In genomic region chr15:42810871-42811490, GRCm38 (mm10) we compare ENCODE assay signal across 25 mouse cellular contexts.
DNase-seq lines count a peak whose midpoint lies in the region; ATAC-seq and TF ChIP-seq lines count a peak whose summit lies in the region.
"Had no signal": no experiment of that assay in that cellular context is flagged by ENCODE, and none has a peak within 500 bp of the region (broad histone marks: within the 10 kb centered on the region; RNA-seq: fewer than 3 reads in every experiment).

No protein-coding gene starts in this region.

- 80% methylated on average over 1 of the region's 1 CpGs for WGBS in forebrain, embryonic 14.5 days
- WGBS in forebrain, embryonic 11.5 days = 89% methylated on average over 1 of the region's 1 CpGs
- WGBS in lung, embryonic 15.5 days = 34% methylated on average over 1 of the region's 1 CpGs
- WGBS in lung, postnatal 0 days = 39% methylated on average over 1 of the region's 1 CpGs

- no peaks in the 10 kb centered on the region for H3K27me3 ChIP-seq in forebrain, embryonic 14.5 days (replicated peaks; ENCODE audit: control insufficient read depth, insufficient read depth, low read length)
- no peaks in the 10 kb centered on the region for H3K27me3 ChIP-seq in forebrain, embryonic 11.5 days (ENCODE audit: control insufficient read depth, insufficient read depth, low read length)
- no peaks in the 10 kb centered on the region for H3K27me3 ChIP-seq in lung, embryonic 15.5 days
- H3K27me3 ChIP-seq in lung, postnatal 0 days (replicated peaks; ENCODE audit: insufficient read depth, low read length) = no peaks in the 10 kb centered on the region
- H3K27me3 ChIP-seq: CH12.LX; embryonic facial prominence, embryonic 12.5 days; forebrain, embryonic 12.5 days; forebrain, embryonic 15.5 days; Patski had no signal

- TF ChIP-seq EP300 in lung, postnatal 0 days (IDR thresholded peaks at IDR 0.05) = no peak

- no peak overlapping the region for H3K9ac ChIP-seq in forebrain, embryonic 14.5 days (ENCODE audit: low read length)
- no peak overlapping the region for H3K9ac ChIP-seq in forebrain, embryonic 11.5 days (ENCODE audit: low read length)
- H3K9ac ChIP-seq in lung, embryonic 15.5 days = no peak overlapping the region
- no peak overlapping the region for H3K9ac ChIP-seq in lung, postnatal 0 days (replicated peaks; ENCODE audit: low read depth)
- H3K9ac ChIP-seq: embryonic facial prominence, embryonic 12.5 days; forebrain, embryonic 12.5 days; forebrain, embryonic 15.5 days; forebrain, postnatal 0 days had no signal

- H3K4me1 ChIP-seq in forebrain, embryonic 14.5 days (ENCODE audit: control insufficient read depth, insufficient read depth, low read length) = no peaks in the 10 kb centered on the region
- no peaks in the 10 kb centered on the region for H3K4me1 ChIP-seq in forebrain, embryonic 11.5 days (replicated peaks; ENCODE audit: control insufficient read depth, insufficient read depth, low read length)
- H3K4me1 ChIP-seq in lung, embryonic 15.5 days = no peaks in the 10 kb centered on the region
- no peaks in the 10 kb centered on the region for H3K4me1 ChIP-seq in lung, postnatal 0 days (ENCODE audit: insufficient read depth, low read depth, low read length)
- H3K4me1 ChIP-seq: embryonic facial prominence, embryonic 10.5 days; embryonic facial prominence, embryonic 12.5 days; forebrain, embryonic 12.5 days; forebrain, embryonic 15.5 days had no signal

- H3K36me3 ChIP-seq in forebrain, embryonic 14.5 days (ENCODE audit: control insufficient read depth, insufficient read depth, low read length) = no peaks in the 10 kb centered on the region
- no peaks in the 10 kb centered on the region for H3K36me3 ChIP-seq in forebrain, embryonic 11.5 days (ENCODE audit: control insufficient read depth, insufficient read depth, low read length)
- no peaks in the 10 kb centered on the region for H3K36me3 ChIP-seq in lung, embryonic 15.5 days
- no peaks in the 10 kb centered on the region for H3K36me3 ChIP-seq in lung, postnatal 0 days (ENCODE audit: insufficient read depth, low read length)
- H3K36me3 ChIP-seq: embryonic facial prominence, embryonic 10.5 days; embryonic facial prominence, embryonic 12.5 days; forebrain, embryonic 12.5 days; forebrain, embryonic 15.5 days; G1E had no signal

- H3K9me3 ChIP-seq in forebrain, embryonic 14.5 days (replicated peaks; ENCODE audit: control insufficient read depth, low read length) = no peaks in the 10 kb centered on the region
- no peaks in the 10 kb centered on the region for H3K9me3 ChIP-seq in forebrain, embryonic 11.5 days (ENCODE audit: control insufficient read depth, low read length)
- no peaks in the 10 kb centered on the region for H3K9me3 ChIP-seq in lung, embryonic 15.5 days
- H3K9me3 ChIP-seq in lung, postnatal 0 days (ENCODE audit: low read length) = no peaks in the 10 kb centered on the region
- H3K9me3 ChIP-seq: embryonic facial prominence, embryonic 10.5 days; embryonic facial prominence, embryonic 12.5 days; forebrain, embryonic 12.5 days; forebrain, embryonic 15.5 days; G1E had no signal

- no peak overlapping the region for H3K4me2 ChIP-seq in forebrain, embryonic 14.5 days (ENCODE audit: low read length)
- no peak overlapping the region for H3K4me2 ChIP-seq in forebrain, embryonic 11.5 days (ENCODE audit: low read depth, low read length, severe bottlenecking)
- no peak overlapping the region for H3K4me2 ChIP-seq in lung, embryonic 15.5 days
- H3K4me2 ChIP-seq in lung, postnatal 0 days (replicated peaks; ENCODE audit: low read depth, low read length) = no peak overlapping the region
- H3K4me2 ChIP-seq: embryonic facial prominence, embryonic 12.5 days; forebrain, embryonic 12.5 days; forebrain, embryonic 15.5 days had no signal

- no peak overlapping the region for H3K4me3 ChIP-seq in forebrain, embryonic 14.5 days (ENCODE audit: low read depth, low read length)
- H3K4me3 ChIP-seq in forebrain, embryonic 11.5 days (ENCODE audit: low read depth, low read length) = no peak overlapping the region
- H3K4me3 ChIP-seq in lung, embryonic 15.5 days = no peak overlapping the region
- H3K4me3 ChIP-seq in lung, postnatal 0 days (ENCODE audit: low read depth, low read length) = no peak overlapping the region
- H3K4me3 ChIP-seq: embryonic facial prominence, embryonic 10.5 days; embryonic facial prominence, embryonic 12.5 days; forebrain, embryonic 12.5 days; forebrain, embryonic 15.5 days had no signal

- no peak for TF ChIP-seq CTCF in lung, postnatal 0 days (IDR thresholded peaks at IDR 0.05)

- peak; percentile 4 for DNase-seq in forebrain, embryonic 14.5 days (ENCODE audit: low spot score)
- no peak for DNase-seq in forebrain, embryonic 11.5 days (ENCODE audit: low spot score)
- no peak for DNase-seq in lung, postnatal 25 days (ENCODE audit: low spot score)
- peak; percentile 57 for DNase-seq in lung, postnatal 0 days (ENCODE audit: low spot score)
- DNase-seq in lung, adult 18-20 months = no peak
- DNase-seq: adrenal gland, adult 8-10 months; adrenal gland, postnatal 14 days; adrenal gland, postnatal 36 days; B cell, adult 2 months; cerebellum, adult 11-12 months; cerebellum, adult 2 months; cerebellum, adult 9-10 months; cerebellum, postnatal 10 days; cerebellum, postnatal 25 days; forebrain, postnatal 0 days had no signal

- no peak overlapping the region for H3K27ac ChIP-seq in forebrain, embryonic 14.5 days (ENCODE audit: low read depth, low read length)
- H3K27ac ChIP-seq in forebrain, embryonic 11.5 days (ENCODE audit: low read depth, low read length) = no peak overlapping the region
- no peak overlapping the region for H3K27ac ChIP-seq in lung, embryonic 15.5 days
- H3K27ac ChIP-seq in lung, postnatal 0 days (ENCODE audit: low read length) = no peak overlapping the region
- H3K27ac ChIP-seq: embryonic facial prominence, embryonic 10.5 days; embryonic facial prominence, embryonic 12.5 days; forebrain, embryonic 12.5 days; forebrain, embryonic 15.5 days had no signal

- ATAC-seq in forebrain, embryonic 14.5 days = no peak
- no peak for ATAC-seq in forebrain, embryonic 11.5 days (replicated peaks; ENCODE audit: low FRiP score)
- peak; percentile 52; the same call in 1 of the 2 replicates for ATAC-seq in lung, embryonic 15.5 days (ENCODE audit: borderline replicate concordance, extremely low read depth, low FRiP score, low TSS enrichment)
- no peak for ATAC-seq in lung, postnatal 0 days
- ATAC-seq: activated CD4-positive, CD25-positive, alpha-beta regulatory T cell, adult 4 months; CD4-positive, CD25-positive, alpha-beta regulatory T cell, adult 4 months; forebrain, embryonic 15.5 days; forebrain, postnatal 0 days; Patski had no signal

Comparison
In these comparisons a context has a peak if more than half of its experiments do, and no peak if none do; other contexts are left out.
1. DNase-seq: peak in forebrain, embryonic 14.5 days (single experiment) and lung, postnatal 0 days (single experiment); none in forebrain, embryonic 11.5 days (single experiment), lung, postnatal 25 days (single experiment) and lung, adult 18-20 months (0 of 2).